Mouse (Mus musculus) thymus, postnatal 4 days (tissue): ENCODE measurements around the gene Shprh.
"Not testable (repeated sequence)": the region's sequence is repeated elsewhere in the genome, so short reads cannot be mapped to it uniquely, and the experiment has no call there.

Source experiments
- DNase-seq: peaks from one replicate; pipeline ENCODE4 v3.0.0; 2021

Gene Shprh

DNA sequence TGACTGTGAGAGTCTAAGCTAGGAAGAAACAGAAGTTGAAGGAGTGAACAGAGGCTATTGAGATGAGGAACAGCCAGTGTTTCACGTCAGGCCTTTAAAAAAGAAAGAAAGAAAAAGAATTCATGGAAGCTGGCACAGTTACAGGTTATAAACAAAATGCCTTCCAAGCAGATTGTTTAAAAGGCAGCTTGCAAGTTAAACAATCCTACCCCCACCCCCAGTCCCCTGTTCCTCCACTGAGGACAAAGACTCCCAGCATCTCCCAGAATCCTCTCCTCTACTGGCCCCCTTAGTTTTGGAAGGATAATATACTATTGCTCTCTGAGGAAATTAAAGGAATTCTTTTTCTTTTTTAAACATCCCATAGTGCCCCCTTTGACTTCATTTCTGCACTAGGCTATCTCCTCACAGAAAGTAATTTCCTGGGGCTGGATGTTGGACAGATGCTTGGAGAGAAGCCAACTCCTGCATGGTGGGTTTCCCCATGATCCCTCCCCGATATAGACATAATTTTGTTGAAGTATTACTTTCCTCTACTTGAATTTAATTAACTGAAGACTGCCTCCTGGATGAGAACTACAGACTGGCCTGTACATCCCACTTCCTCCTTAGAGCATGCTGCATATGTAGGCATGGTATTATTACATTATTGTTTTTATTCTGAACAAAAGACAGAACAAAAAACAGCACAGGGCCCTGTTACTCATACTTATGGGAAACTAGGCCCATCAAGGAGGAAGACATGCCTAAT lies 101.2 kb downstream of the Shprh start:
- no peak for DNase-seq

GRCm38 (mm10) chr10:11253581-11253980 lies 104.4 kb downstream of the Shprh start:
- DNase-seq, result not testable (repeated sequence)

DNA sequence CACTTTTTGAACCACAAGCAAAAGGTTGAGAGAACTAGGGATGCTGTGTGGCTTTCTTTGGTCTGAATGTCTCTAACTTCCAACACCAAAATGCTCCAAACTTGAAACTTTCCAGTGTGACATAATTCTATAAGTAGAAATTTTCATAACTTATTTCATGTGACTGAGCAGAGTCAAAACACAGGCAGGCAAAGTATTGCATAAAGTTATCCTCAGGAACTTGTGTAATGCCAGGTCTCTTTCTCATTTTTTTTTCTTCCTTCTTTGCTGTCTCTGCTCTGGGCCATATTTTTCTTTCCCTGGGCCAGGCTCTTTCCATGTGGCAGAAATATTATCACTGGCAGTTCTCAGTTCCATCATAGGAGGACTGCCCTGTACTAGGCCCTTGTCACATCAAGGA lies 110.9 kb downstream of the Shprh start:
- DNase-seq, result no peak

GRCm38 (mm10) chr10:11262292-11262691 lies 113.1 kb downstream of the Shprh start:
- DNase-seq, result not testable (repeated sequence)

DNA sequence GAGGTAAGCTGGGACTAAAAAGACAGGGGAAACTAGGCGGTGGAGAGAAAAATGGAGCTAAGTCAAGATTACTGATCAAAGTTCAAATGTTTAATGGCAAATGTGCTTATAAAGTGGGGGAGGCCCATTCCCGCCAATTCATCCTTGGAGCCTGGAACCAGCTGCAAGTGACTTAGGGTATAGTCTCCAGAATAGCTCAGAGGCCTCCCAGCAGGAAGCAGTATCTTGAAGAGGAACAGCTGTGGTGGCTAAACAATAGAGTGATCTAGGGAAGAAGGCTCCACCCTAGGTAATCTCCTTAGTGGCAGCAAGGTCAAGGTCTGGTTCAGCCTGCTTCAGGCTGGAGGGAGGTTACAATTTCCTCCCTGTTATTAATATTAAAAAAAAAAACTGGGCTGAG lies 114.6 kb downstream of the Shprh start:
- DNase-seq, result not testable (repeated sequence)
